Mouse (Mus musculus) granulocyte monocyte progenitor cell, adult 5-6 weeks (primary cell): ENCODE data around the gene Taar7f. TPM values are rescaled to one million over a fixed set of nuclear protein-coding genes. Genes with fewer than 3 reads are reported as not detected.
"Not testable (repeated sequence)": the region's sequence is repeated elsewhere in the genome, so short reads cannot be mapped to it uniquely, and the experiment has no call there.

Experiments used
- ATAC-seq: replicated peaks from 2 replicates; pipeline ENCODE4 v1.8.0; 2016; ENCODE audit warnings: mild to moderate bottlenecking, moderate TSS enrichment, inconsistent platforms; ENCODE audit not compliant: poor library complexity, severe bottlenecking
- total RNA-seq, 2 experiments: library from RNA; stranded (forward) in 1 of 2; stranded (reverse) in 1 of 2; fragments of 200-712, 200-1000 nt in 1 of 2; fragments of >200 nt in 1 of 2; fragmentation: Nextera tagmentation in 1 of 2; gene quantifications; 2 replicates each; pipeline ENCODE4 v1.2.3; 2014 to 2017

Gene Taar7f
- total RNA-seq (2014; fragmentation: Nextera tagmentation) = not detected in 2 replicates
- not detected in 2 replicates for total RNA-seq (2017)

- ATAC-seq = no peak
Measured at GRCm38 (mm10) chr10:24049210-24049609, at the start of gene Taar7f. Gene Taar7f (plus strand): TSS chr10:24049510.

- no peak for ATAC-seq
Measured at GRCm38 (mm10) chr10:23999639-24000038, 49.7 kb upstream of the Taar7f start, which contains the start of gene Taar7b. Gene Taar7b (plus strand): TSS chr10:23999939.

- ATAC-seq = no peak
Measured at GRCm38 (mm10) chr10:24006442-24006841, 42.9 kb upstream of the Taar7f start.

GRCm38 (mm10) chr10:24007034-24007433, 42.3 kb upstream of the Taar7f start:
- ATAC-seq = no peak

GRCm38 (mm10) chr10:24008143-24008542, 41.2 kb upstream of the Taar7f start:
- no peak for ATAC-seq

GRCm38 (mm10) chr10:24026922-24027321, 22.4 kb upstream of the Taar7f start, which contains the start of gene Taar7d:
Gene Taar7d (plus strand): TSS chr10:24027222.
- no peak for ATAC-seq

- no peak for ATAC-seq
Measured at GRCm38 (mm10) chr10:24031347-24031746, 18.0 kb upstream of the Taar7f start.

GRCm38 (mm10) chr10:24037314-24037713, 12.0 kb upstream of the Taar7f start, which contains the start of gene Taar7e:
Gene Taar7e (plus strand): TSS chr10:24037614.
- ATAC-seq = no peak

- ATAC-seq = no peak
Measured at GRCm38 (mm10) chr10:24040120-24040869, 9.0 kb upstream of the Taar7f start.

- ATAC-seq = no peak
Measured at GRCm38 (mm10) chr10:24052039-24052438, 2.7 kb downstream of the Taar7f start.

GRCm38 (mm10) chr10:24058986-24059385, 9.7 kb downstream of the Taar7f start:
- peak; percentile 50 for ATAC-seq

GRCm38 (mm10) chr10:24074751-24075150, 25.4 kb downstream of the Taar7f start:
- not testable (repeated sequence) for ATAC-seq

- not testable (repeated sequence) for ATAC-seq
Measured at GRCm38 (mm10) chr10:24076200-24076599, 26.9 kb downstream of the Taar7f start, which contains the start of gene Taar8a. Gene Taar8a (plus strand): TSS chr10:24076500.

GRCm38 (mm10) chr10:24080166-24080565, 30.9 kb downstream of the Taar7f start:
- ATAC-seq = peak; percentile 65

- ATAC-seq = no peak
Measured at GRCm38 (mm10) chr10:24085936-24086335, 36.6 kb downstream of the Taar7f start.

GRCm38 (mm10) chr10:24086555-24086954, 37.2 kb downstream of the Taar7f start:
- no peak for ATAC-seq

- ATAC-seq = no peak
Measured at GRCm38 (mm10) chr10:24087168-24087567, 37.9 kb downstream of the Taar7f start.

GRCm38 (mm10) chr10:24092194-24092593, 42.9 kb downstream of the Taar7f start, which contains the start of gene Taar8b:
Gene Taar8b (minus strand): TSS chr10:24092294.
- no peak for ATAC-seq

GRCm38 (mm10) chr10:24097010-24097409, 47.7 kb downstream of the Taar7f start:
- ATAC-seq = not testable (repeated sequence)
